Mouse (Mus musculus): Measurements from ENCODE around the gene Eps8l2. TPM values are rescaled to one million over a fixed set of nuclear protein-coding genes. Genes with fewer than 3 reads are reported as not detected.
A peak's percentile ranks its signal among the peaks of the same experiment; 100 is the strongest.

Gene Eps8l2
- polyA plus RNA-seq, 1 experiment from 2014 or later = 2.6 TPM

GRCm38 (mm10) chr7:141327469-141328372 is 11.0 kb upstream of the Eps8l2 start, which contains the start of the genes Deaf1 and Tmem80:
Gene Deaf1 (minus strand): TSS chr7:141327690.
Gene Tmem80 (plus strand): TSS chr7:141327739.
- peak; percentile 95 for ATAC-seq (replicated peaks; ENCODE audit: extremely low read depth, insufficient read depth, low FRiP score)
- Histone ChIP-seq H3K4me1 (ENCODE audit: control insufficient read depth, insufficient read depth, low read length) (peaks cover 16% of the 10 kb centered on the region), H3K27me3 (ENCODE audit: control insufficient read depth, insufficient read depth, low read length) (no peaks in the 10 kb centered on the region), H3K9me3 (replicated peaks; ENCODE audit: control insufficient read depth, low read length) (no peaks in the 10 kb centered on the region), H3K4me2 (ENCODE audit: low read depth, low read length) (peak within 1 kb of the TSS; percentile 85), H3K9ac (ENCODE audit: low read length) (peak within 1 kb of the TSS; percentile 92), H3K27ac (ENCODE audit: low read length) (peak within 1 kb of the TSS; percentile 99), H3K36me3 (ENCODE audit: control insufficient read depth, insufficient read depth) (peaks cover 10% of the 10 kb centered on the region), H3K4me3 (ENCODE audit: low read length) (peak within 1 kb of the TSS; percentile 79)
- under 1% methylated on average over 105 of the region's 105 CpGs for WGBS

DNA sequence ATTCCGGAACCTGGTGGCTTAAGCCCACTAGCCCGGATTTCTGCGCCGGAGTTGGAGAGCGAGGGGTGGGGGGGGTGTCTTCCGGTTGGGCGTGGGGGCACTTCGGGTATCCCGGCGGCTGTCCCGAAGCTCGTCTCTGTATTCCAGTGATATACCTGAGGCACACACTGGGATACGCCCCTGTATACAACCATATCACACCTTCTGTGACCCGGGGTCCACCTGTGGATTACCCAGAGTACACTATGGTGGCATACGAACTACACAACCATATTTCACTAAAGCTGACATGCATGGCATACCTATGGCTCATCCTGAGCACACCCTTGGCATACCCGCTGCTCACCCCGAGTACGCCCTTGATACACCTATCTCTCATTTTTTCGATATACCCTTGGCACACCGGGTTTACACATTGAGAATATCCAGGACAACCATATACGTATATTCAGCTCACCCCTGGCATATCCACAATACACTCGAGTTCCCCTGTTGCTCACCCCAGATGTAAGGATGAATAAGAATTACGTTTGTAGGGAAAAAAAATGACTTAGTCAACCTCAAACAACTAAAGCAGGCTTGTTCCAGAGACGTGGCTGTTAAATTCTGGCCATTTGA is 10.2 kb upstream of the Eps8l2 start:
- Histone ChIP-seq H3K4me2 (ENCODE audit: low read depth, low read length) (peak overlapping the region; percentile 85), H3K4me3 (ENCODE audit: low read length) (peak overlapping the region; percentile 79), H3K27me3 (ENCODE audit: control insufficient read depth, insufficient read depth, low read length) (no peaks in the 10 kb centered on the region), H3K9ac (ENCODE audit: low read length) (peak overlapping the region; percentile 92), H3K36me3 (ENCODE audit: control insufficient read depth, insufficient read depth) (peaks cover 11% of the 10 kb centered on the region), H3K9me3 (replicated peaks; ENCODE audit: control insufficient read depth, low read length) (no peaks in the 10 kb centered on the region), H3K27ac (ENCODE audit: low read length) (peak overlapping the region; percentile 99), H3K4me1 (ENCODE audit: control insufficient read depth, insufficient read depth, low read length) (peaks cover 16% of the 10 kb centered on the region)
- peak; percentile 1; the same call in 1 of the 2 replicates for ATAC-seq (replicated peaks; ENCODE audit: extremely low read depth, insufficient read depth, low FRiP score)
- 14% methylated on average over 24 of the region's 24 CpGs for WGBS

DNA sequence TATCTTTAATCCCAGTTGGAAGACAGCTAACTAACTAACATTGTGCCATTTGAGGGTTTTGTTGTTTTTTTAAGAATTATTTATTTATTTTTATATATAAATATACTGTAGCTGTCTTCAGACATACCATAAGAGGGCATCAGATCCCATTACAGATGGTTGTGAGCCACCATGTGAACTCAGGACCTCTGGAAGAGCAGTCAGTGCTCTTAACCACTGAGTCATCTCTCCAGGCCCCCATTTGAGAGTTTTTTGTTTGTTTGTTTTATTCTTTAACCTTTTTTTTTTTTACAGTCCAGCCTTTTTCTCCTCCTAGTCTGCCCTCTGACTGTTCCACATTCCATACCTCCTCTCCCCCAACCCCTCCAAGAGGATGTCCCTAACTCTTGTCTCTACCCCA is 8.0 kb upstream of the Eps8l2 start:
- ATAC-seq (replicated peaks; ENCODE audit: extremely low read depth, insufficient read depth, low FRiP score) = no peak
- no peak overlapping the region for H3K4me3 ChIP-seq (ENCODE audit: low read length)
- no peak overlapping the region for H3K9ac ChIP-seq (ENCODE audit: low read length)
- H3K36me3 ChIP-seq (ENCODE audit: control insufficient read depth, insufficient read depth) = peaks cover 15% of the 10 kb centered on the region
- H3K9me3 ChIP-seq (replicated peaks; ENCODE audit: control insufficient read depth, low read length) = no peaks in the 10 kb centered on the region
- peaks cover 16% of the 10 kb centered on the region for H3K4me1 ChIP-seq (ENCODE audit: control insufficient read depth, insufficient read depth, low read length)
- no peak overlapping the region for H3K4me2 ChIP-seq (ENCODE audit: low read depth, low read length)
- H3K27ac ChIP-seq (ENCODE audit: low read length) = no peak overlapping the region
- H3K27me3 ChIP-seq (ENCODE audit: control insufficient read depth, insufficient read depth, low read length) = no peaks in the 10 kb centered on the region

- 82% methylated on average over 6 of the region's 6 CpGs for WGBS
- ATAC-seq (replicated peaks; ENCODE audit: extremely low read depth, insufficient read depth, low FRiP score) = no peak
- no peaks in the 10 kb centered on the region for H3K27me3 ChIP-seq (ENCODE audit: control insufficient read depth, insufficient read depth, low read length)
These were observed 6.7 kb upstream of the Eps8l2 start for GRCm38 (mm10) chr7:141331990-141332389.

DNA sequence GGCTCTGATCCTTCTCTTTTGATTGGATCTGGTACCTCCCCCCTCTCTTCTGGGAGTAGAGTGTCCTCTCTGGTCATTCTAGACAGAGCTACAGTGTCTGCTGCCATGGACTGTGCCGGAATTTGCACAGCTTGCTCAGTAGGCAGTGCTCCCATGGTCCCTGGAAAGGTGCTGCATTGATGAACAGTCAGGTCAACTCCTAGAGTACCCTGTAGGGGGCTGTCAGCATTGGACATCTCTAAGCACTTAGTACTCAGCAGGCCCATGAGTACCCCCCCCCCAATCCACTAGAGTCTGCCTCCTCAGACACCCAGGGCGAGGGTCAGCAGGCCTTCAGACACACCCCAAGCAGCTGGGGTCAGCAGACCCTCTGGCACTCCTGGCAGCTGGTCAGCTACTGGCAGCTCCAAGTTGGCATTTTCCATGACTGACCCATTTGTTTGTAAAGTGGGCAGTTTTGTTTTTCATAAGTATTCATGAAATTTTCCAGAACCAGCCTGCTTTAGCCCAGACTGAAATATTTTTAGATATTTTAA is 3.6 kb upstream of the Eps8l2 start:
- no peaks in the 10 kb centered on the region for H3K27me3 ChIP-seq (ENCODE audit: control insufficient read depth, insufficient read depth, low read length)
- H3K9ac ChIP-seq (ENCODE audit: low read length) = no peak overlapping the region
- H3K4me3 ChIP-seq (ENCODE audit: low read length) = no peak overlapping the region
- ATAC-seq (replicated peaks; ENCODE audit: extremely low read depth, insufficient read depth, low FRiP score) = no peak
- H3K4me2 ChIP-seq (ENCODE audit: low read depth, low read length) = no peak overlapping the region
- H3K4me1 ChIP-seq (ENCODE audit: control insufficient read depth, insufficient read depth, low read length) = 0 out of 2 replicates have a peak, but pooled peaks cover 3% of the 10 kb centered on the region
- H3K27ac ChIP-seq (ENCODE audit: low read length) = no peak overlapping the region
- WGBS = 72% methylated on average over 2 of the region's 2 CpGs
- H3K9me3 ChIP-seq (replicated peaks; ENCODE audit: control insufficient read depth, low read length) = no peaks in the 10 kb centered on the region
- peaks cover 15% of the 10 kb centered on the region for H3K36me3 ChIP-seq (ENCODE audit: control insufficient read depth, insufficient read depth)

More at GRCm38 (mm10) chr7:141331990-141332389, 6.7 kb upstream of the Eps8l2 start:
- no peaks in the 10 kb centered on the region for H3K9me3 ChIP-seq (replicated peaks; ENCODE audit: control insufficient read depth, low read length)
- no peak overlapping the region for H3K27ac ChIP-seq (ENCODE audit: low read length)
- peaks cover 15% of the 10 kb centered on the region for H3K36me3 ChIP-seq (ENCODE audit: control insufficient read depth, insufficient read depth)
- H3K9ac ChIP-seq (ENCODE audit: low read length) = no peak overlapping the region
- H3K4me1 ChIP-seq (ENCODE audit: control insufficient read depth, insufficient read depth, low read length) = peaks cover 7% of the 10 kb centered on the region; the same call in 1 of the 2 replicates
- no peak overlapping the region for H3K4me2 ChIP-seq (ENCODE audit: low read depth, low read length)
- no peak overlapping the region for H3K4me3 ChIP-seq (ENCODE audit: low read length)

GRCm38 (mm10) chr7:141335682-141336081 is 3.0 kb upstream of the Eps8l2 start:
- no peak for ATAC-seq (replicated peaks; ENCODE audit: extremely low read depth, insufficient read depth, low FRiP score)
- H3K4me3 ChIP-seq (ENCODE audit: low read length) = no peak overlapping the region
- 92% methylated on average over 4 of the region's 4 CpGs for WGBS

DNA sequence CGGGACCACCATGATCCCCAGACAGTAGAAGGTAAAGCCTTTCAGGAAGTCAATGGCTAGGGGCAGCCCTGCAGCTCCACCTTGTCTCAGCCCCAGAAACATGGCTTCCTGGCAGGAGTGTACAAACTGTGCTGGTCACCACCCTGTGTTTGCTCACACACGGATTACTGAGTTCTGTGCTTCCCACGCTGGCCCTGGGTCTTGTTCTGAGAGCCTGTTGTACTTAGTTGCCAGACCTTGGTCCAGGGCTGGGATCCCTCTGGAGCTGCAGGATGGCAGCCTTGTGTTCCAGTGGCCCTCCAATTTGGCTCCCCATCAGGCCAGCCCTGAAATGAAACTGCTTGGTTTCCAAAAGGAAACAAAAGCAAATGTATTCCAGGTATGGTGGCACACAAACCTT is 2.4 kb upstream of the Eps8l2 start:
- H3K36me3 ChIP-seq (ENCODE audit: control insufficient read depth, insufficient read depth) = peaks cover 15% of the 10 kb centered on the region
- H3K4me3 ChIP-seq (ENCODE audit: low read length) = no peak overlapping the region
- H3K4me1 ChIP-seq (ENCODE audit: control insufficient read depth, insufficient read depth, low read length) = 0 out of 2 replicates have a peak, but pooled peaks cover 3% of the 10 kb centered on the region
- no peak overlapping the region for H3K4me2 ChIP-seq (ENCODE audit: low read depth, low read length)
- H3K9me3 ChIP-seq (replicated peaks; ENCODE audit: control insufficient read depth, low read length) = no peaks in the 10 kb centered on the region
- 79% methylated on average over 3 of the region's 3 CpGs for WGBS
- no peak overlapping the region for H3K27ac ChIP-seq (ENCODE audit: low read length)
- no peaks in the 10 kb centered on the region for H3K27me3 ChIP-seq (ENCODE audit: control insufficient read depth, insufficient read depth, low read length)
- no peak overlapping the region for H3K9ac ChIP-seq (ENCODE audit: low read length)
- ATAC-seq (replicated peaks; ENCODE audit: extremely low read depth, insufficient read depth, low FRiP score) = no peak

More at GRCm38 (mm10) chr7:141335682-141336081, 3.0 kb upstream of the Eps8l2 start:
- Histone ChIP-seq H3K36me3 (ENCODE audit: control insufficient read depth, insufficient read depth) (peaks cover 15% of the 10 kb centered on the region), H3K27me3 (ENCODE audit: control insufficient read depth, insufficient read depth, low read length) (no peaks in the 10 kb centered on the region), H3K4me2 (ENCODE audit: low read depth, low read length) (no peak overlapping the region), H3K9me3 (replicated peaks; ENCODE audit: control insufficient read depth, low read length) (no peaks in the 10 kb centered on the region), H3K27ac (ENCODE audit: low read length) (no peak overlapping the region), H3K4me1 (ENCODE audit: control insufficient read depth, insufficient read depth, low read length) (0 out of 2 replicates have a peak, but pooled peaks cover 3% of the 10 kb centered on the region), H3K9ac (ENCODE audit: low read length) (no peak overlapping the region)

- no peak overlapping the region; the same call in 1 of the 2 replicates for H3K4me2 ChIP-seq (ENCODE audit: low read depth, low read length)
- H3K4me3 ChIP-seq (ENCODE audit: low read length) = no peak overlapping the region
- H3K36me3 ChIP-seq (ENCODE audit: control insufficient read depth, insufficient read depth) = peaks cover 13% of the 10 kb centered on the region
- no peak overlapping the region for H3K27ac ChIP-seq (ENCODE audit: low read length)
- no peak for ATAC-seq (replicated peaks; ENCODE audit: extremely low read depth, insufficient read depth, low FRiP score)
- no peaks in the 10 kb centered on the region for H3K27me3 ChIP-seq (ENCODE audit: control insufficient read depth, insufficient read depth, low read length)
- 0 out of 2 replicates have a peak, but pooled peaks cover 3% of the 10 kb centered on the region for H3K4me1 ChIP-seq (ENCODE audit: control insufficient read depth, insufficient read depth, low read length)
- no peaks in the 10 kb centered on the region for H3K9me3 ChIP-seq (replicated peaks; ENCODE audit: control insufficient read depth, low read length)
- H3K9ac ChIP-seq (ENCODE audit: low read length) = no peak overlapping the region
- 70% methylated on average over 3 of the region's 3 CpGs for WGBS
These were observed 814 bp upstream of the Eps8l2 start for GRCm38 (mm10) chr7:141337716-141338416.
